Mouse (Mus musculus): ENCODE results near the gene Rnf34. TPM values are rescaled to one million over a fixed set of nuclear protein-coding genes. Genes with fewer than 3 reads are reported as not detected.

Gene Rnf34
- total RNA-seq, 2 experiments from 2014 or later, result 38.9 to 40.0 TPM

- intact Hi-C loops (cut with DNase I), result no loop called here
- DNase-seq, result no peak
Observed at GRCm38 (mm10) chr5:122898963-122899776, 49.3 kb downstream of the Rnf34 start.

GRCm38 (mm10) chr5:122899777-122900557, 50.1 kb downstream of the Rnf34 start:
- peak; percentile 87 for DNase-seq
- intact Hi-C loops (cut with DNase I), result no loop called here

DNA sequence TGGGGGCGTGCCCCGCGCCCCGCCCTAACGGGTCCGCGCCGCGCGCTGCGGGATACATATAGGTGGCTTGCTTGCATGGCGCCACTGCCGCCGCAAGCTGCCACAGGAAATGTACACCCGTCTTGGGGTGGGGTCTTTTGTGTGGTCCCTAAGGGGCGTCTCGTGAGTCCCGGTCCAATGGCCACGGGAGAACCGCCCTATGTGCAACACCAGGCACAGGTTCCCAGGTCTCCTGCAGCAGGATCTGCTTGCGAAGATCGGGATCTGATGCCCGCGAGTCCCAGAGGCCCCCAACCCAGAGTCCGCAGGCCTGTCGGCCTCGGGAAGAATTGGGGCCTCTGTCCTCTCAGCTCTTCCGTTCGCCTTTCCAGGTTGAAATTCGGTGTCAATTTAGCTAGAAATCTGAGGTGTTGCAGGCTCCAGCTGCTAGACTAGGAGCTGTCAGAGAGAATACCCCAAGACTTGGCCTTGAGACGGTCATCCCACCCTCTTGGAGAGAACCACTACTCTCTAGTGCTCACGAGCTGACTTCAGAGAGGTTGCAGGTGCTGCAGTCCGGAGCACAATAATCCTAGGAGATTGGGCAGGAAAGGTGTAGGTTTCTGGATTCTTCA, 50.8 kb downstream of the Rnf34 start:
- intact Hi-C loops (cut with DNase I), result no loop called here
- no peak for DNase-seq

GRCm38 (mm10) chr5:122901179-122901578, 51.3 kb downstream of the Rnf34 start:
- intact Hi-C loops (cut with DNase I), result no loop called here
- DNase-seq, result no peak

DNA sequence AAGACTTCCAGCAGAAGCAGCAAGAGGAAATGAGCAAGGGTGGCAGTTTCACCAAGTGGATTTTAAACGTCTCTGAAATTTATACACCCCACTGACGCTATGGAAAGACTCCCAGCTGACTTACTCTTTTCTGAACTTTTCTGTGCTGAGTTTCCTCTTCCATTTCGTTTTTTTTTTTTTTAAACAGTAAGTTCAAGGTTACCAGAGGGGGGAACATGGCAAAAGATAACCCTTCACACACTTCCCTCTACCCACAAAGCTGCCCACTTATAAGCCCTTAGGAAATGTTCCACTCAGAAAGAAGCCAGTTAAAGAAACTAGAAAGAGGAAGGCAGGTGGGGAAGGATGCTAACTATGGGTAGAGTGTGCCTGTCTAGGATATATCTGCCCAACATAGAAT, 51.8 kb downstream of the Rnf34 start:
- no peak for DNase-seq
- intact Hi-C loops (cut with DNase I), result no loop called here

DNA sequence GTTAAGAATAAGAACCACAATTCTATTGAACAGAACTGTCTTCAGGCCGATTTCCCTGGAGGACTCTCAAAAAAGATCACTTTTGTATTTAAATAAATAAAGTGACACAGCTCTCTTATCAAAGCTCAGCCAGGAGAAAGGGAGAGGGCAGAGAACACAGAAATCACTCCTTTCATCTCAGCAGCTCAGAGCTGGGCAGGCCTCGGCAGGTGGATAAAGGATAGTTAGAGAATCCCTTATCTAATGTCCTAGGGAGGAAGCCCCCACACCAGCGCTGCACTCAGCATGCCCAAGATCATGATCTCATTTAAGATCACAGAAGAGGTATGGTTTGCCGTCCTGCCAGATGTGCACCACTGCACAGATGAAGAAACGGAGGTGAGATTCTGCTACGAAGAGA, 52.4 kb downstream of the Rnf34 start:
- intact Hi-C loops (cut with DNase I), result no loop called here
- no peak for DNase-seq

GRCm38 (mm10) chr5:122903165-122903564, 53.3 kb downstream of the Rnf34 start:
- no peak for DNase-seq
- intact Hi-C loops (cut with DNase I), result no loop called here

GRCm38 (mm10) chr5:122907182-122907581, 57.3 kb downstream of the Rnf34 start:
- intact Hi-C loops (cut with DNase I), result no loop called here
- no peak for DNase-seq

DNA sequence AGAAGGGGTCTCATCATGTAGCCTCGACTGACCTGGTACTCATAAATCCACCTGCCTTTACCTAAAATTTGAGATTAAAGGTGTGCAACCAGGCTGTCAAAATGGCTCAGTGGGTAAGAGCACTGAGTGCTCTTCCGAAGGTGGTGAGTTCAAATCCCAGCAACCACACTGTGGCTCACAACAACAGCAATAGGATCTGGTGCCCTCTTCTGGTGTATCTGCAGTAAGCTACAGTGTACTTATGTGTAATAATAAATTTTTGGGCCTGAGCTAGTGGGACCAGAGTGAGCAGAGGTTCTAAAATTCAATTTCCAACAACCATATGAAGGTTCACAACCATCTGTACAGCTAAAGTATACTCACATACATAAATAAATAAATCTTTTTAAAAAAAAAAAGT, 58.2 kb downstream of the Rnf34 start:
- intact Hi-C loops (cut with DNase I), result no loop called here
- DNase-seq, result no peak

- no peak for DNase-seq
- intact Hi-C loops (cut with DNase I), result no loop called here
Observed at GRCm38 (mm10) chr5:122909481-122909880, 59.6 kb downstream of the Rnf34 start.

DNA sequence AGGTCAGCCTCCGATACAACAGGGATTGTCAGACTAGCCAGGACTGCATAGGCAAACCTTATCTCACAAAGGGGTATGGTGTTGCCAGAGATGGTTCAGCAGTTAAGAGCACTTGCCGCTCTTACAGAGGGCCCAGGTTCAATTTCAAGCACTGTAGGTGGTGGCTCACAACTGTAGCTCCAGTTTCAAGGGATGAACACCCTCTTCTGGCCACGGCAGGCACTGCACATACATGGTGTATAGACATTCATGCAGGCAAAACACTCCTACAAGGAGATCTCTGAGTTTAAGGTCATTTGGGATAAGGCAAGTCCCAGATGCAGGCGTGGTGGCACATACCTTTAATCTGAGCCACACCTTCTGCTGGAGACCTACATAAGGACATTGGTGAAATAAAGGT, 63.0 kb downstream of the Rnf34 start:
- intact Hi-C loops (cut with DNase I), result no loop called here

DNA sequence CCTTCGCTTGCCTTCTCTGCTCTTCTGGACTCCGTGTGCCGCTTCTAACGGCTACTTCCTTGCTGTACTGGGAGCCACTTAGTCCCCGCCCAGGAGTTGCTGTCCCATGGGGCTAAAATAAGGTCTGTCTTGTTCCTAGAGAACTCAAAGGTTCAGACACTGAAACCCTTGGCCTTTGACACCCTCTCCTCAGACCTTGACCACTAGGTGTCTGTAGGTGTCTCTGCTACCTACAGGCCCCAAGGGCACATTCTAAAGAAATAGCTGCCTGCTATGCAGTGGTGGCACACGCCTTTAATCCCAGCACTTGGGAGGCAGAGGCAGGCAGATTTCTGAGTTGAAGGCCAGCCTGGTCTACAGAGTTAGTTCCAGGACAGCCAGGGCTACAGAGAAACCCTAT, 66.3 kb downstream of the Rnf34 start:
- DNase-seq, result no peak
- intact Hi-C loops (cut with DNase I), result no loop called here

More for the DNA sequence above, 63.0 kb downstream of the Rnf34 start:
- no peak for DNase-seq

GRCm38 (mm10) chr5:122917982-122918711, 68.3 kb downstream of the Rnf34 start:
- DNase-seq, result no peak
- intact Hi-C loops (cut with DNase I), result no loop called here

- intact Hi-C loops (cut with DNase I), result no loop called here
- no peak for DNase-seq
Observed at GRCm38 (mm10) chr5:122920557-122920956, 70.7 kb downstream of the Rnf34 start.

Other genes with a start within 250 kb of the Rnf34 start
- 10 to 100 TPM; 38.3 to 49.6 TPM for gene Ift81, start 235.5 kb upstream of the Rnf34 start, total RNA-seq (2021)
- gene P2rx7, start 206.1 kb upstream of the Rnf34 start, total RNA-seq (2021), result 1 to 10 TPM; 4.1 to 5.0 TPM
- 1 to 10 TPM; 6.8 to 8.6 TPM for gene P2rx4, start 142.5 kb upstream of the Rnf34 start, total RNA-seq (2021)
- gene Camkk2, start 70.6 kb upstream of the Rnf34 start, total RNA-seq (2021), result 100 to 1,000 TPM; 130 to 137 TPM
- 100 to 1,000 TPM; 386 to 393 TPM for gene Anapc5, start 28.7 kb upstream of the Rnf34 start, total RNA-seq (2021)
- 100 to 1,000 TPM; 140 to 144 TPM for gene Kdm2b, start 139.8 kb downstream of the Rnf34 start, total RNA-seq (2021)
- gene Orai1, start 165.0 kb downstream of the Rnf34 start, total RNA-seq (2021), result 10 to 100 TPM; 13.2 to 14.2 TPM
- gene Morn3, start 197.0 kb downstream of the Rnf34 start, total RNA-seq (2021), result not detected
- gene Tmem120b, start 218.4 kb downstream of the Rnf34 start, total RNA-seq (2021), result 10 to 100 TPM; 25.0 to 28.6 TPM